Mouse (Mus musculus) heart, adult 8-10 months (tissue): ENCODE measurements around the gene Fam214a. TPM values are rescaled to one million over a fixed set of nuclear protein-coding genes. Genes with fewer than 3 reads are reported as not detected.

ENCODE experiments used
- DNase-seq: peaks from one replicate; pipeline ENCODE4 v3.0.0; 2022; ENCODE audit warnings: low spot score
- total RNA-seq, 4 experiments: library from RNA; stranded (reverse); gene quantifications; 2 replicates each; pipeline ENCODE4 v1.2.4; 2022

The Fam214a gene
- total RNA-seq, 4 experiments from 2014 or later: 20.6 to 41.9 (median 32.7) TPM

DNA sequence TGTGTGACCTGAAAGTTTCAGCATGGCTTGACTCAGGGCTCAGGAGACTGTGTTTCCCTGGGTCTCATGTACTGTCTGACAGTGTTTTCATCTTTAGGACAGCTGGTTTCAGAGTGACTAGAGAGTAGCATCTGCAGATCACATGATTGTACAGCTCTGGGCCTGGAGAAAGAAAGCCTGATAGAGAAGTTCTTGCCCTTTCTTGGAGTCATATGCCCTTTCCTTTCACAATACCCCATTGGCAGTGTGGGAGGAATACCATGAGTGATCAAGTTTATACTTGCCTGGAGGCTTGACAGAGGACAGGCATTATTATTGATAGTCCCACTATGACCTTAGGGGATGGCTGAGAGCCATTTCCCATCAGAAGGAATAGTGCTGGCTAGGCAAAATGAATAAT lies 124.5 kb downstream of the Fam214a start:
- no peak for DNase-seq

Other genes starting within 250 kb of the Fam214a start
- not detected for gene Onecut1, start 91.0 kb upstream of the Fam214a start, total RNA-seq
- gene Arpp19, start 84.7 kb downstream of the Fam214a start, total RNA-seq: 100 to 1,000 TPM; 151 to 245 (median 188) TPM
- gene Myo5a, start 118.1 kb downstream of the Fam214a start, total RNA-seq: 10 to 100 TPM in 1 of 4 experiments, 1 to 10 TPM in 3; 7.0 to 13.0 (median 8.6) TPM